Mouse (Mus musculus) kidney, postnatal 14 days (tissue): ENCODE measurements around the gene Map7d1.

Experiments
- DNase-seq: peaks from one replicate; pipeline ENCODE4 v3.0.0; 2022; ENCODE audit warnings: mixed read lengths

Gene Map7d1

DNA sequence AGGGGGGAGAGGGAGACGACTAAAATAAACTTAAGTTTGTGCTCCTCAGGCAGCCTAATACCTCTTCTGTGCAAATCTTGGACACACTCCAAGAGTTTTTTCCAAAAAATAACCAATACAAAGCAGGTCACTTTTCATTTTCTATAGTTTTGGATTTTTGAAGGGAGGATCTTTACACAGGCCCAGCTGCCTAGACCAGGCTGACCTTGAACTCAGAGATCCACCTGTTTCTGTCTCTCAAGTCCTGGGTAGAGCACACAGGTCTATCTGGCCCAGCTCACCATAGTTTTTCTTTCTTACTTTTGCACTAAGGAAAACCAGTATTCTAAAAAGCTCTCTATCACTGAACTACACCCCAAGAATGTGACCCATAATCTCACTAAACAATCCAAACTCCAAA, 56.1 kb downstream of the Map7d1 start:
- DNase-seq: no peak

DNA sequence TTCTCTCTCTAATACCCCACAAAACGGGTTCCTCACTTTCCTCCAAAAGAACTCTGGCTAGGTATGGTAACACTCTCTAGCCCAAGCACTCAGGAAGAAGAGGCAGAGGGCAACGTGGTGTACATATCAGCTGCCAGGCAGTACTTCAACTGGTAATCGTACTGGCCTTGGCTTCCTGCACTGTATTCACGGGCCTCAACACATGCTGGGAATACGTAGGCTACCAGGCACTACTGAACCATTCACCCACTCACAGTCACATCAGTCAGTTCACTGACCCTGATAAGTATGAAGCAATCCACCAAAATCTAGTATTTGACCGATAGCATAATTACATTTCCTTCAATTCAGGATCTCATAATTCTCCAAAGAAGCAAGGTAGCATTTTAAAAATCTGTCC, 56.6 kb downstream of the Map7d1 start:
- no peak for DNase-seq

DNA sequence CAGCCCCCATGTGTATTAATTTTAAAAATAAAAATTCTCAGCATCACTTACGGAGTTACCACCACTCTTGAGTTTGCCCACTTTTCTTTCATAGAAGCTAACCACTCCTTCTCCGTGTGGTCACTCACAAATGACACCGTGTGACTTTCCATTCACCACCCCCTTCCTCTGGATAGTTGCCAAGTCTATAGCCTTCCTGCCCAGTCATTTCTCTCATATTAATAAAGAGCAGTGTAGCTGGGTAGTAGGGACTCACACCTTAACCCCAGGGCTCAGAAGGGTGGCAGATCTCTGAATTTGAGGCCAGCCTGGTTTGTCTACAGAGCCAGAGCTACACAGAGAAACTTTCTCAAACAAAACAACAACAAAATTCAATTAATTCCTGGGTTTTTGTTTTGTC, 58.7 kb downstream of the Map7d1 start:
- peak; percentile 40 for DNase-seq

DNA sequence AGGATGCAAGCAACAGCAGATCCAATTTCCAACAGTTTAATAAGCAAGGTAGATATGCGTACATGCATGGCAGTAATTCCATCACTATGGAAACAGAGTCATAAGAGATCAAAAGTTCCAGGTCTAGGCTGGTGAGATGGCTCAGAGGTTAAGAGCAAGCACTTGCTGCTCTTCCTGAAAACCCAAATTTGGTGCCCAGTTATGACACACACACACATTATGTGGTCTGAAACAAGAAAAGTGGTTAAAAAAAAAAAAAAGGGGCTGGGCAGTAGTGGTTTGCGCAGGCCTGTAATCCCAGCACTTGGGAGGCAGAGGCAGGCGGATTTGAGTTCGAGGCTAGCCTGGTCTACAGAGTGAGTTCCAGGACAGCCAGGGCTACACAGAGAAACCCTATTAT, 61.2 kb downstream of the Map7d1 start:
- DNase-seq: no peak

DNA sequence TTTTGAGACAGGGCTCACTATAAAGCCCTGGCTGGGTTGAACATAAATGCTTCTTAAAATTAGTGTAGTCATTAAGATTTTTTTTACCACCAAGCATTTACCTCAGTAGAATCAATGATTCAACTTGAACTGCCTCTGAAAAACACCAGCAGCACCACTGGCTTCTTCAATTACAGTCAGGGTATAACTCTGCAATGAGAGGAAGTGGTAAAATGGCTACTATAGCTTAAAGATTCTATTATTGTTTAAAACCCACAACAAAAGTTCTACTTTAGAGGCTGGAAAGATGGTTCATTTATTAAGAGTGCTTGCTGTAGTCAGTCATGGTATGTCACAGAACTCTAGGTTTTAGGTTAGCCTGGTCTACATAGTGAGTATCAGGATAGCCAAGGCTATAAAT, 61.9 kb downstream of the Map7d1 start:
- DNase-seq: no peak

DNA sequence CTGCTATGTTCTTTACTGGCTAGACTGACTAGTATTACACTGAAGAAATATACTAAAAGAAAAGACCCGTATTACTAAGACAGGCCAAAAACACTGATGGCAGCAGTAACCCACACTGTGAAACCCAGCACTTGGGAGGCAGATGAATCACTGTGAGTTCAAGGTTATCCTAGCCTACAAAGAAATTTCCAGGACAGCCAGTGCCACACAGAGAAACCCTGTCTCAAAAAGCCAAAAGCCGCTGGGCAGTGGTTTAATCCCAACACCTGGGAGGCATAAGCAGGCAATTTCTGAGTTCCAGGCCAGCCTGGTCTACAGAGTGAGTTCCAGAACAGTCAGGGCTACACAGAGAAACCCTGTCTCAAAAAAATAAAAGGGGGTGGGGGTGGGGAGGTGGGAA, 65.5 kb downstream of the Map7d1 start:
- no peak for DNase-seq

DNA sequence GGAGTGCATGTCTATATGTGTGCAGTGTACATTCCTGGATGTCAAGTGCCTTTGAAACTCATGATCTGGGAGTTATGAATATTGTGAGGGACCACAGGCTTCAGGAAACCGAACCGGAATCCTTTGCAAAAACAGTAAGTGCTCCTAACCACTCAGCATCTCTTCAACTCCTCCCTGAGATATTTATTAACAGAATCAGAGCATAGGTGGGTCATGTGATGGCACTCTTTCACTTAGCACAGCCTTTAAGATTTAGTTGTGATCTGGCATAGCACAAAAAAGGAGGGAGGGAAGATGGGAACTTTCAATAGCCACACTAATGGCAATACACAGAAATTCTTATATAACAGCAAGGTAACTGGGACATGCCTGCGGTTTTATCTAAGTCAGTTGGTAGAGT, 69.0 kb downstream of the Map7d1 start:
- DNase-seq: no peak

DNA sequence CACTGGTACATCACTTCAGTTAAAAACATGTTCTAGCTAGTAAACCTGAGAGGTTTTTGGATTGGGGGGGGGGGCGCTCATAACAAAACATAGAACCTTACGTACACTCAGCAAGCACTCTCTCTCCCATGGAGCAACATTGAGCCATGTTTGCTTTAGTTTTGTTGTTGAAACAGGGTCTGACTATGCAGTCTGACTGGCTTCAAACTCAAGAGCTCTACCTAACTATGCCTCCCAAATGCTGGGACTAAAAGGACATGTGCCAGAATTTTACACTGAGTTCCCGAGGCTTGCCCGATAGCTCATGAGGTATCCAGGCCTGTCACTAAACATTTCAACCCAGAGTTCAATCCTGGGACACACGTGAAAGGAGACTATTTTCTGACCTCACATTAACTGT, 73.1 kb downstream of the Map7d1 start:
- DNase-seq: no peak
